Mouse (Mus musculus): ENCODE data around the gene Glis3.

- TF ChIP-seq CTCF (IDR thresholded peaks at IDR 0.05; ENCODE audit: control insufficient read depth, insufficient read depth, insufficient replicate concordance, low read depth, low read length), result no peak
- TF ChIP-seq POLR2A (IDR thresholded peaks at IDR 0.05; ENCODE audit: control insufficient read depth, low read depth, low read length), result no peak
Measured at GRCm38 (mm10) chr19:28677045-28677727, 2.7 kb downstream of the Glis3 start.
